Mouse (Mus musculus) layer of hippocampus, adult 9-10 months (tissue): ENCODE results near the gene Pdilt.
"Not testable (repeated sequence)": the region's sequence is repeated elsewhere in the genome, so short reads cannot be mapped to it uniquely, and the experiment has no call there.

Experiments
- DNase-seq: peaks from one replicate; pipeline ENCODE4 v3.0.0; 2022; ENCODE audit warnings: low spot score

Gene Pdilt

GRCm38 (mm10) chr7:119523389-119523788 lies at the start of gene Pdilt:
Gene Pdilt, minus strand, starts transcription at chr7:119523489.
- no peak for DNase-seq

DNA sequence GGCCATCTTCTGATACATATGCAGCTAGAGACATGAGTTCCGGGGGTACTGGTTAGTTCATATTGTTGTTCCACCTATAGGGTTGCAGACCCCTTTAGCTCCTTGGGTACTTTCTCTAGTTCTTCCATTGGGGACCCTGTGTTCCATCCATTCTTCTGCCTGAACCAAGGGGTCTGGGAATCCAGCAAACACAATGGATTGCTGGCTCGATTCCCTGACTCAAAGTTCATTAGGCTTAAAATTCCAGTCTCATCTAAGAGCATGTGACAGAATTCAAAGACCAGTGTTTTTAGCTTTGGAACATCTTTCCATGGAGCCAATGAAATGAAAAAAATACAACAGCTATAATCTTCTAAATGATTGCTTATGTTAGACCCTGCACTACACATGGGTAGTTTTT lies 39.2 kb upstream of the Pdilt start:
- DNase-seq: not testable (repeated sequence)

DNA sequence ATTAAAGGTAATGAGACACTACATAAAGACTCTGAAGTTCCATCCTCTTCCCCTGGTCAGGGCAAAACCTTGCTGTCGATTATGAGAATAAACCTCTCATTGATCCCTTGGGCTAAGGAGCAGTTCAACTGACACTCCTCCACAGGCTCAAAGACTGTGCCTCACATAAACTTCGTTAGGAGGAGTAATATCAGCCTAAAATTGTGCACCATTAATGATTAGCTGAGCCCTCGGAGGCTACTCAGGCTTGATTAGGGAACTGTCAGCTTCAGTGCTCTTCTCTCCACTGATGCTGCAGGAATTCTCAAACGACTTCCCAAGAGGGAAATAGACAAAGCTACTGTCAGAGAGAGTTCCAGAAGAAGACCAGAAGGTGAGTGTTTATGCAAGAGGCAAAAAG lies 38.2 kb upstream of the Pdilt start:
- DNase-seq: no peak

GRCm38 (mm10) chr7:119560452-119560835 lies 37.2 kb upstream of the Pdilt start:
- DNase-seq: no peak

GRCm38 (mm10) chr7:119559789-119560451 lies 36.6 kb upstream of the Pdilt start:
- no peak for DNase-seq

GRCm38 (mm10) chr7:119554040-119554439 lies 30.8 kb upstream of the Pdilt start, which contains the start of gene Acsm2:
Gene Acsm2, plus strand, starts transcription at chr7:119554340.
- no peak for DNase-seq

GRCm38 (mm10) chr7:119550471-119551222 lies 27.4 kb upstream of the Pdilt start:
- DNase-seq: no peak

DNA sequence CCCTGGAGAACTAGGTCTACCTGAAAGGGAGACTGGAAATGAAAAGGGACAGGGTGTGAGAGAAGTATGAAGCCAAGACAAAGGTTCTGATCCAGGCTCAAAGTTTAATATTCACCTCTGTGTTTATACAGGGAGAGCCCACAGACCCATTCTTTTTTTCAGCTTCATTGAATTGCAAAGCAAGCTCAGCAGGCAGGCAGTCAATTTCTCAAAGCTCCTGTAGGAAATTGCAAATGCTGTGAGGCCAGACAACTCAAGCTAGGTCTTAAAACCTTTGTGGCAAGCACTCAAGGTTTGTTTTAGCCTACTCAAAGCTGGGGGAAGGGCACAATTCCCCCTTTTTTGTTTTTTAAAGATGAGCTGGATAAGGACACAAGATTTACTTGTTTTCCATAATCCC lies 22.3 kb upstream of the Pdilt start:
- no peak for DNase-seq

DNA sequence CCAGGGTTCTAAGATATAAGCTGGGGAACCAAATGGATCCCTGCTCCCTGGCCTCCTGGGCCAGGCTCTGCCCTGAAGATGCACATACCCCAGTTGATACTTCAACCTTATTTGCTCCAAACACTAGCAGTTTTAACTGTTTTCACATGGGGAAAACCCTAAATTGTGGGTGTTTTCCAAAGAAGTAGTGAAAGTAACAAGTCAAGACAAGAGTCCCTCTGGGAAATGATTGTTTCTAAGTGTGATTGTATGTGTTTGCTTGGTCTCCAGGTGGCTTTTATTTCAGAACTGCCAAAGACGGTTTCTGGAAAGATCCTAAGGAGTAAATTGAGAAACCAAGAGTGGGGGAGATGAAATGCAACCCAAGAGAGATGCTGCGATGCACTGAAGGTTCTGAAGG lies 19.2 kb upstream of the Pdilt start:
- DNase-seq: no peak

GRCm38 (mm10) chr7:119534389-119534788 lies 11.1 kb upstream of the Pdilt start:
- DNase-seq: no peak

- no peak for DNase-seq
These were observed 9.6 kb upstream of the Pdilt start for GRCm38 (mm10) chr7:119532924-119533323.

GRCm38 (mm10) chr7:119528617-119529016 lies 5.3 kb upstream of the Pdilt start:
- no peak for DNase-seq

DNA sequence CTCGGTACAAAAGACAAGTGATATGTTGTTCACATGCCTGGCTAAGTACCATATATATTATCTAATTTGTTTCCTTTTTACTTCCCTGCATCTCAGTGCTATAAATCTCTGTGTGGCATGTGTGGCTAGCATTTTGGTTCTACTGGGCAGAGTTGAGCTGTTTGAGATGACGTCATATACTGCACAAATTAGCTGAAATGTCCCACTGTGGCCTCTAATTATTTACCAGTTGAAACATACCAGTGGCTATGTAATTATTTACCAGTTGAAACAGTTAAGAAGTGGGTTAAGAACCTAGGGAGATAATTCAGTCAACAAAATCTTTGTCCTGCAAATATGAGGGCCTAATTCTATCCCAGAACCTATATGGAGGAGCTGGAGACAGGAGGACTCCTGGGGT lies 4.3 kb upstream of the Pdilt start:
- no peak for DNase-seq

GRCm38 (mm10) chr7:119527135-119527534 lies 3.8 kb upstream of the Pdilt start:
- DNase-seq: no peak

- DNase-seq: no peak
These were observed 3.2 kb upstream of the Pdilt start for GRCm38 (mm10) chr7:119526486-119526885.

GRCm38 (mm10) chr7:119525881-119526281 lies 2.6 kb upstream of the Pdilt start:
- DNase-seq: no peak

- DNase-seq: no peak
These were observed 904 bp downstream of the Pdilt start for GRCm38 (mm10) chr7:119522385-119522784.

- no peak for DNase-seq
These were observed 1.5 kb downstream of the Pdilt start for GRCm38 (mm10) chr7:119521816-119522215.

GRCm38 (mm10) chr7:119519654-119520053 lies 3.6 kb downstream of the Pdilt start:
- peak; percentile 77 for DNase-seq

DNA sequence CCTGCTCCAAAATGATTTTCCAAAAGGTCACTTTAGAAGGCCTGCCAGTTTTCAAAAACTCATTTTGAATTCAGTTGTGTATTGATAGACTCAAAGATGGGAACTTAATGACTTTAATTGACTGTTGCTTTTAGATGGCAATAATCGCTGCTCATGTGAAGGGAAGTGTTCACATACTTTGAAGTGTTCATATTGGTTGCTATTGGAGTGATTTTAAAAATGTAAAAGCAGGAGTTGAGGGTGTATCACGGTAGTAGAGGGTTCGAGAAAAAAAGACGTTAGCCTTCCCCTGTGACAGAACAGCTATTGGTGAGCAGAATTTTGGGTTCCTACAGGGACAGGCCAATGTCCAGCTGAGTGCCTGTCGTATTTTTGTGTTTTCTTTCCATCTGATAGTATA lies 4.1 kb downstream of the Pdilt start, which contains the start of gene Acsm5:
Gene Acsm5, plus strand, starts transcription at position 301 of the 400 bp plus-strand sequence.
- no peak for DNase-seq

- no peak for DNase-seq
These were observed 7.1 kb downstream of the Pdilt start for GRCm38 (mm10) chr7:119516272-119516558.

- DNase-seq: peak; percentile 69
These were observed 7.6 kb downstream of the Pdilt start for GRCm38 (mm10) chr7:119515492-119516271.

DNA sequence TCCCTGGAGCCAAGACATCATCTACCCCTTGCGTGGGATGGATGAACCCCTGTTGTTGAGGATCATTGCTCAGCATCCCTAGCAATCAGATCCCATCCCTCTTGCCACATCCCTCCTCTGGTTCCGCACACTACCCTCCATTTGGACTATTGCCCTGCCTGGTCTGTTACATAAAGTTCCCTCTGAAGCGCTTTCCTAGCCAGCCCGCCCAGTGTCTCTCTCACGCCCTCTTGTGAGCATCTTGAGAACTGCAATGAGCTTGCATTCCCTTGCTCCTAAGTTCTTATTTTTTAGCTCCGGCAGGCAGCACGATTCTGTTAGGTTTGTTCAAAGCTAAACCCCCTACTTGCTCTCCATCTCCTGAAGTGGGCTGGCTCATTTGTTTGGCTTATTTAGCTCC lies 10.2 kb downstream of the Pdilt start:
- peak; percentile 20 for DNase-seq
